Mouse (Mus musculus) G1E-ER4 (cell line): ENCODE measurements around the gene Tmem108. TPM values are rescaled to one million over a fixed set of nuclear protein-coding genes. Genes with fewer than 3 reads are reported as not detected.

Experiments
- GATA1 ChIP-seq: IDR thresholded peaks from one replicate; pipeline ENCODE4 v1.8.0; 2012; ENCODE audit warnings: low read length, inconsistent platforms
- polyA plus RNA-seq: library from polyadenylated mRNA; stranded (reverse); fragments of >175 nt; gene quantifications from 2 replicates; pipeline ENCODE4 v1.2.3, GENCODE M21; 2012

The Tmem108 gene
- not detected in 2 replicates for polyA plus RNA-seq

GRCm38 (mm10) chr9:103761647-103762084, at the start of gene Tmem108:
TSS of gene Tmem108 (minus strand) at chr9:103761837.
- TF ChIP-seq GATA1 = no peak

- no peak for TF ChIP-seq GATA1
Measured at GRCm38 (mm10) chr9:103789029-103789428, 27.4 kb upstream of the Tmem108 start.

- TF ChIP-seq GATA1 = no peak
Measured at GRCm38 (mm10) chr9:103784156-103784555, 22.5 kb upstream of the Tmem108 start.

- TF ChIP-seq GATA1 = no peak
Measured at GRCm38 (mm10) chr9:103783276-103783675, 21.6 kb upstream of the Tmem108 start.

- no peak for TF ChIP-seq GATA1
Measured at GRCm38 (mm10) chr9:103782306-103782705, 20.7 kb upstream of the Tmem108 start.

GRCm38 (mm10) chr9:103781407-103781806, 19.8 kb upstream of the Tmem108 start:
- no peak for TF ChIP-seq GATA1

GRCm38 (mm10) chr9:103780598-103780997, 19.0 kb upstream of the Tmem108 start:
- TF ChIP-seq GATA1 = no peak

- no peak for TF ChIP-seq GATA1
Measured at GRCm38 (mm10) chr9:103778185-103778584, 16.5 kb upstream of the Tmem108 start.

- TF ChIP-seq GATA1 = no peak
Measured at GRCm38 (mm10) chr9:103761151-103761571, 476 bp downstream of the Tmem108 start.

- no peak for TF ChIP-seq GATA1
Measured at GRCm38 (mm10) chr9:103760356-103760755, 1.3 kb downstream of the Tmem108 start.

GRCm38 (mm10) chr9:103759829-103760228, 1.8 kb downstream of the Tmem108 start:
- no peak for TF ChIP-seq GATA1

GRCm38 (mm10) chr9:103758930-103759695, 2.5 kb downstream of the Tmem108 start:
- no peak for TF ChIP-seq GATA1

GRCm38 (mm10) chr9:103758246-103758645, 3.4 kb downstream of the Tmem108 start:
- no peak for TF ChIP-seq GATA1

- no peak for TF ChIP-seq GATA1
Measured at GRCm38 (mm10) chr9:103752618-103753017, 9.0 kb downstream of the Tmem108 start.

- TF ChIP-seq GATA1 = no peak
Measured at GRCm38 (mm10) chr9:103751568-103751967, 10.1 kb downstream of the Tmem108 start.

- no peak for TF ChIP-seq GATA1
Measured at GRCm38 (mm10) chr9:103750491-103750890, 11.1 kb downstream of the Tmem108 start.

GRCm38 (mm10) chr9:103746598-103746997, 15.0 kb downstream of the Tmem108 start:
- no peak for TF ChIP-seq GATA1

GRCm38 (mm10) chr9:103740145-103740544, 21.5 kb downstream of the Tmem108 start:
- no peak for TF ChIP-seq GATA1
